Mouse (Mus musculus): ENCODE results near the gene Rab11fip2.

Gene Rab11fip2

GRCm38 (mm10) chr19:59943322-59943871 is at the start of gene Rab11fip2:
TSS of gene Rab11fip2 (minus strand) at chr19:59943654.
- DNase-seq (ENCODE audit: low spot score): peak; percentile 56

GRCm38 (mm10) chr19:59981588-59981987 is 38.1 kb upstream of the Rab11fip2 start:
- DNase-seq (ENCODE audit: low spot score): no peak

- DNase-seq (ENCODE audit: low spot score): no peak
Observed at GRCm38 (mm10) chr19:59954936-59955335, 11.5 kb upstream of the Rab11fip2 start.

GRCm38 (mm10) chr19:59949731-59950130 is 6.3 kb upstream of the Rab11fip2 start:
- no peak for DNase-seq (ENCODE audit: low spot score)

GRCm38 (mm10) chr19:59942716-59943321 is 635 bp downstream of the Rab11fip2 start:
- DNase-seq (ENCODE audit: low spot score): no peak

- no peak for DNase-seq (ENCODE audit: low spot score)
Observed at GRCm38 (mm10) chr19:59939711-59940110, 3.7 kb downstream of the Rab11fip2 start.

GRCm38 (mm10) chr19:59932085-59932484 is 11.4 kb downstream of the Rab11fip2 start:
- DNase-seq (ENCODE audit: low spot score): no peak

GRCm38 (mm10) chr19:59928672-59929071 is 14.8 kb downstream of the Rab11fip2 start:
- DNase-seq (ENCODE audit: low spot score): no peak

GRCm38 (mm10) chr19:59926125-59926524 is 17.3 kb downstream of the Rab11fip2 start:
- DNase-seq (ENCODE audit: low spot score): no peak

GRCm38 (mm10) chr19:59920846-59921245 is 22.6 kb downstream of the Rab11fip2 start:
- no peak for DNase-seq (ENCODE audit: low spot score)

- DNase-seq (ENCODE audit: low spot score): no peak
Observed at GRCm38 (mm10) chr19:59917901-59918613, 25.4 kb downstream of the Rab11fip2 start.

- DNase-seq (ENCODE audit: low spot score): no peak
Observed at GRCm38 (mm10) chr19:59911554-59911953, 31.9 kb downstream of the Rab11fip2 start.

- peak; percentile 46 for DNase-seq (ENCODE audit: low spot score)
Observed at GRCm38 (mm10) chr19:59905296-59906081, 38.0 kb downstream of the Rab11fip2 start.

- no peak for DNase-seq (ENCODE audit: low spot score)
Observed at GRCm38 (mm10) chr19:59899965-59900364, 43.5 kb downstream of the Rab11fip2 start.

GRCm38 (mm10) chr19:59898301-59898700 is 45.2 kb downstream of the Rab11fip2 start:
- no peak for DNase-seq (ENCODE audit: low spot score)

GRCm38 (mm10) chr19:59889383-59889782 is 54.1 kb downstream of the Rab11fip2 start:
- DNase-seq (ENCODE audit: low spot score): no peak

GRCm38 (mm10) chr19:59888846-59889245 is 54.6 kb downstream of the Rab11fip2 start:
- no peak for DNase-seq (ENCODE audit: low spot score)

- DNase-seq (ENCODE audit: low spot score): no peak
Observed at GRCm38 (mm10) chr19:59887866-59888265, 55.6 kb downstream of the Rab11fip2 start.

- DNase-seq (ENCODE audit: low spot score): no peak
Observed at GRCm38 (mm10) chr19:59885301-59885700, 58.2 kb downstream of the Rab11fip2 start.

- no peak for DNase-seq (ENCODE audit: low spot score)
Observed at GRCm38 (mm10) chr19:59877238-59877637, 66.2 kb downstream of the Rab11fip2 start.

- DNase-seq (ENCODE audit: low spot score): no peak
Observed at GRCm38 (mm10) chr19:59866666-59867065, 76.8 kb downstream of the Rab11fip2 start.

GRCm38 (mm10) chr19:59862423-59862822 is 81.0 kb downstream of the Rab11fip2 start:
- no peak for DNase-seq (ENCODE audit: low spot score)

- DNase-seq (ENCODE audit: low spot score): no peak
Observed at GRCm38 (mm10) chr19:59860799-59861198, 82.7 kb downstream of the Rab11fip2 start.
